Mouse (Mus musculus): ENCODE results near the gene Syt8.
A peak's percentile ranks its signal among the peaks of the same experiment; 100 is the strongest.

Syt8 gene

GRCm38 (mm10) chr7:142409603-142410002 is 25.0 kb upstream of the Syt8 start:
- DNase-seq: no peak

GRCm38 (mm10) chr7:142413285-142413684 is 21.4 kb upstream of the Syt8 start:
- no peak for DNase-seq

- no peak for DNase-seq
Observed at GRCm38 (mm10) chr7:142415314-142415713, 19.3 kb upstream of the Syt8 start.

GRCm38 (mm10) chr7:142416225-142416624 is 18.4 kb upstream of the Syt8 start:
- DNase-seq: no peak

GRCm38 (mm10) chr7:142418027-142418426 is 16.6 kb upstream of the Syt8 start:
- DNase-seq: no peak

- DNase-seq: no peak
Observed at GRCm38 (mm10) chr7:142418679-142419078, 16.0 kb upstream of the Syt8 start.

GRCm38 (mm10) chr7:142419887-142420286 is 14.8 kb upstream of the Syt8 start:
- DNase-seq: no peak

GRCm38 (mm10) chr7:142421826-142422225 is 12.8 kb upstream of the Syt8 start:
- DNase-seq: no peak

GRCm38 (mm10) chr7:142425641-142426213 is 8.9 kb upstream of the Syt8 start:
- no peak for DNase-seq

- no peak for DNase-seq
Observed at GRCm38 (mm10) chr7:142428213-142428612, 6.4 kb upstream of the Syt8 start.

- DNase-seq: no peak
Observed at GRCm38 (mm10) chr7:142430160-142430678, 4.4 kb upstream of the Syt8 start.

- no peak for DNase-seq
Observed at GRCm38 (mm10) chr7:142431106-142431505, 3.5 kb upstream of the Syt8 start.

- no peak for DNase-seq
Observed at GRCm38 (mm10) chr7:142433623-142434022, 1.0 kb upstream of the Syt8 start.

- DNase-seq: peak; percentile 70
Observed at GRCm38 (mm10) chr7:142435524-142435923, 874 bp downstream of the Syt8 start.

- no peak for DNase-seq
Observed at GRCm38 (mm10) chr7:142437324-142437723, 2.7 kb downstream of the Syt8 start.

GRCm38 (mm10) chr7:142439966-142440365 is 5.3 kb downstream of the Syt8 start:
- DNase-seq: no peak

- no peak for DNase-seq
Observed at GRCm38 (mm10) chr7:142440657-142441114, 6.0 kb downstream of the Syt8 start.

GRCm38 (mm10) chr7:142441585-142441984 is 6.9 kb downstream of the Syt8 start, which contains the start of gene Tnni2:
Gene Tnni2, plus strand, starts transcription at chr7:142441808.
- DNase-seq: no peak

GRCm38 (mm10) chr7:142442081-142442907 is 7.6 kb downstream of the Syt8 start:
- DNase-seq: no peak

- no peak for DNase-seq
Observed at GRCm38 (mm10) chr7:142442908-142443420, 8.3 kb downstream of the Syt8 start.

GRCm38 (mm10) chr7:142443474-142443873 is 8.8 kb downstream of the Syt8 start:
- no peak for DNase-seq

GRCm38 (mm10) chr7:142444171-142444570 is 9.5 kb downstream of the Syt8 start:
- DNase-seq: no peak

GRCm38 (mm10) chr7:142445324-142445723 is 10.7 kb downstream of the Syt8 start:
- DNase-seq: no peak

- DNase-seq: no peak
Observed at GRCm38 (mm10) chr7:142446264-142446663, 11.6 kb downstream of the Syt8 start.
